Mouse (Mus musculus): Measurements from ENCODE around the gene Sergef. TPM values are rescaled to one million over a fixed set of nuclear protein-coding genes. Genes with fewer than 3 reads are reported as not detected.

Sergef gene
- polyA plus RNA-seq, 1 experiment from 2014 or later: 15.0 TPM

DNA sequence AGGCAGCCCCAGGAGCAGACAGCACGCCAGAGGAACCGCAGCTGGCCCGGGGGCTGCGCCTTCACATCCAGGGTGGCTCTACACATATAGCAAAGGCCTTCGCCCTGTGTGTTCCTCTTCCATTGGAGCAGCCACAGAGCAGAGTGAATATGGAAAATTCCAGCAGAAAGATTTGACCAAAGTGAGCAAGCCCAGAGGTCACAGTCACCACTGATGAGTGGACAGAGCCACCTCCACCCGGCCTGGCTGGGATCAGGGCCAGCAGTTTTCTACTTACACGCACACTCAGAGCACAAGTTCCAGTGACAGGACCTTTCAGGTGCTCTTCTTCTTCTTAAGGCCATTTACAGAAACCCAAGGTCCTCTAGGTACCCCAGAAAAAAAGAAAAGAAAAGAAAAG is 83.9 kb downstream of the Sergef start:
- H3K4me1 ChIP-seq: 0 out of 2 replicates have a peak, but pooled peaks cover 7% of the 10 kb centered on the region
- no peak overlapping the region for H3K27ac ChIP-seq (replicated peaks)
- H3K4me3 ChIP-seq (replicated peaks): no peak overlapping the region
- no peaks in the 10 kb centered on the region for H3K36me3 ChIP-seq
- no peak overlapping the region for H3K9ac ChIP-seq
- no peaks in the 10 kb centered on the region for H3K27me3 ChIP-seq
- H3K9me3 ChIP-seq (replicated peaks): no peaks in the 10 kb centered on the region
- no peak for ATAC-seq (ENCODE audit: insufficient number of reproducible peaks, low FRiP score, low TSS enrichment, low read depth)
- whole genome bisulfite sequencing: 90% methylated on average over 7 of the region's 7 CpGs
- H3K4me2 ChIP-seq (replicated peaks): no peak overlapping the region

DNA sequence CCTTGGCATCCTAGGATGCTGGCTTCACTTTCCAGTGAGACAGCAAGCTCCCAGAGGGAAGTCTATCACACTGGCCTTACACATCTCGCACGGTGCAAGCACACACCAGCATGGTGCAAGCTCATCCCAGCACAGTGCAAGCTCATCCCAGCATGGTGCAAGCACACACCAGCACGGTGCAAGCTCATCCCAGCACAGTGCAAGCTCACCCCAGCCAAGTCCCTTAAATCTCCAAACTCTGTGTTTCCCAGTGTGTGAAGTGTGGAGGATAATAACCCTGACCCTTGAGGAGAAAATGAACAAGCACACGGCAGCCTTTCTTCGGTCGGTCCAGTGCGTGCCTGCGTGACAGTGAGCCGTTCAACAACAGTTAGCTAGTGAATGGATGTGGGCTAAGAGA is 84.8 kb downstream of the Sergef start:
- H3K27me3 ChIP-seq: no peaks in the 10 kb centered on the region
- no peak for ATAC-seq (ENCODE audit: insufficient number of reproducible peaks, low FRiP score, low TSS enrichment, low read depth)
- no peak overlapping the region for H3K4me3 ChIP-seq (replicated peaks)
- H3K4me1 ChIP-seq: 0 out of 2 replicates have a peak, but pooled peaks cover 7% of the 10 kb centered on the region
- no peak overlapping the region for H3K9ac ChIP-seq
- H3K36me3 ChIP-seq: no peaks in the 10 kb centered on the region
- no peak overlapping the region for H3K4me2 ChIP-seq (replicated peaks)
- 89% methylated on average over 9 of the region's 9 CpGs for WGBS
- no peaks in the 10 kb centered on the region for H3K9me3 ChIP-seq (replicated peaks)
- no peak overlapping the region for H3K27ac ChIP-seq (replicated peaks)

DNA sequence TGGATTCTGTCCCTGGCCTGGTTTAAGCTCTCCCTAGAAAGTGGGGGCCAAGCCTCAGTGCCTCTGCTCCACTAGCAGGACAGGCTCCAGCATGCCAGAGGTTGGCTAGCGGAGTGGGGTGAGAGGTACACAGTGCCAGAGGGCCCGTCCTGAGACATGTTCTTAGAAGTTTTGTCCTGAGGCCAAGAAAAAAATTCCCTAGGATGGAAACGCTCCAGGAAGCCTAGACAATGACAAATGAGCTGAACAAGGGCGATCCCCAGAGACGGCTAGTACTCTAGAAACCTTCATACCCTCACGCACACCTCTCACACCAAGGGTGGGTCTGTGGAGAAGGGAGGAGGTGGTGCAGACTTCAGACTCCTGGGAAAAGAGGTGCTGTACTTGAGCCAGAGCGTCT is 85.6 kb downstream of the Sergef start:
- 46% methylated on average over 7 of the region's 7 CpGs for WGBS
- 0 out of 2 replicates have a peak, but pooled peaks cover 7% of the 10 kb centered on the region for H3K4me1 ChIP-seq
- peak; percentile 13; the same call in 1 of the 2 replicates for ATAC-seq (ENCODE audit: insufficient number of reproducible peaks, low FRiP score, low TSS enrichment, low read depth)
- no peaks in the 10 kb centered on the region for H3K36me3 ChIP-seq
- no peak overlapping the region for H3K4me3 ChIP-seq (replicated peaks)
- no peak overlapping the region for H3K4me2 ChIP-seq (replicated peaks)
- no peak overlapping the region for H3K27ac ChIP-seq (replicated peaks)
- no peak overlapping the region for H3K9ac ChIP-seq
- no peaks in the 10 kb centered on the region for H3K27me3 ChIP-seq
- no peaks in the 10 kb centered on the region for H3K9me3 ChIP-seq (replicated peaks)

DNA sequence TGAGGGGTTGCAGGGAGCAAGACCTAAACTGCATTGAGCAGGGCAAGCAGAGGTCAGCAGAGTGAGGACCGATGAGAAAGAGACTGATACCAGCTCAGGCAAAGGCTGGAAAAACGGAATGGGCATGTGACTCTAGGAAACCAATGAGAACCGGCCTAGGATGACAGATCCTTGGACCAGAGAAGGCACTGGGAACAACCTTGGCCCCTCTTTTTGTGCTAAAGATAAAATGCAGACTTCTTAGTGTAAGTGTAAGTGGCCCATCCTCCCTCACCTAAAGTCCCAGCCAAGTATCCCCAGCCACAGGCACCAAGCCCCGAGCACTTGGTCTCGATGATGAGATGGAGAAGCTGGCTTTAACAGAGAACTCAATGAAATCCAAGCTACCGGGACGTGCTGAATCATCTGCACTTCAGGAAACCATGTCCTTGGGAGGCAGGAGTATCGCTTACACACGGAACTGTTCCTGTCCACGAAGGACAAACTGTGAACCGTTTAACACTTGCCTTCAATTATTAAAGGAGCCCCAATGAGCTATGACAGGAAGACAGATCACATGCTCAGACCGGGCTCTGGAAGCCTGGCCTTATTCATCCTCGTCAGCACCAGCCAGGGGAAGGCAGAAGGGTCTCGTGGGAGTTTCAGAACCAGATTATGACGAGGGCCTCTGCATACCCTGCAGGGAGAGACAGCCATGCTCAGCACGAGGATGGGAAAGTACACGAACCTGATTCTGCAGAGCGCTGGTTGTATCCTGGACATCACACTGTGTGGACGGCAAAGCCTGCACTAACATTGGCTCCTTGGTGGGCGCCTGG is 87.5 kb downstream of the Sergef start:
- H3K4me1 ChIP-seq: 0 out of 2 replicates have a peak, but pooled peaks cover 7% of the 10 kb centered on the region
- H3K9me3 ChIP-seq (replicated peaks): no peaks in the 10 kb centered on the region
- no peak overlapping the region for H3K9ac ChIP-seq
- 61% methylated on average over 20 of the region's 20 CpGs for WGBS
- no peak overlapping the region for H3K27ac ChIP-seq (replicated peaks)
- no peak for ATAC-seq (ENCODE audit: insufficient number of reproducible peaks, low FRiP score, low TSS enrichment, low read depth)
- H3K4me3 ChIP-seq (replicated peaks): no peak overlapping the region
- H3K36me3 ChIP-seq: no peaks in the 10 kb centered on the region
- H3K4me2 ChIP-seq (replicated peaks): no peak overlapping the region
- no peaks in the 10 kb centered on the region for H3K27me3 ChIP-seq

DNA sequence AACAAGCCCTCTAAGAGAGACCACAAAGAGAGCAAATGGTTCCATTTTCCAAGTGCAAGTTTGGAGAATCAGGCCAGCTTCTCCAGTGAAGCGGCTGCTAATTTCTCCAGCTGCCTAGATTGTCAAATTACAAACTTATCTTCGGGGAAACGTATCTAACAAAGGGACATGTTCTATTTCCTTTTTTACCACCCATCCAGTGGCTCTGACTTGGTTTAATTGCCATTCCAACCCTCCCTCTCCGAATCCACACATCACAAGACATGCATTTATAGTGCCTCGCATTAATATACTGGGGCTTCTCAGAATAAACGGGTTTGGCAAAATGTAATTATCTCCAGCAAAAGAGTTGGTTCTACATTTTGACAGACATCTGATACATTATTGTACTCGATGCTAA is 88.4 kb downstream of the Sergef start:
- H3K9me3 ChIP-seq (replicated peaks): no peaks in the 10 kb centered on the region
- H3K9ac ChIP-seq: no peak overlapping the region
- WGBS: 79% methylated on average over 7 of the region's 7 CpGs
- H3K27me3 ChIP-seq: no peaks in the 10 kb centered on the region
- H3K4me1 ChIP-seq: 0 out of 2 replicates have a peak, but pooled peaks cover 7% of the 10 kb centered on the region
- H3K4me2 ChIP-seq (replicated peaks): no peak overlapping the region
- H3K36me3 ChIP-seq: no peaks in the 10 kb centered on the region
- no peak overlapping the region for H3K27ac ChIP-seq (replicated peaks)
- H3K4me3 ChIP-seq (replicated peaks): no peak overlapping the region
- no peak for ATAC-seq (ENCODE audit: insufficient number of reproducible peaks, low FRiP score, low TSS enrichment, low read depth)

DNA sequence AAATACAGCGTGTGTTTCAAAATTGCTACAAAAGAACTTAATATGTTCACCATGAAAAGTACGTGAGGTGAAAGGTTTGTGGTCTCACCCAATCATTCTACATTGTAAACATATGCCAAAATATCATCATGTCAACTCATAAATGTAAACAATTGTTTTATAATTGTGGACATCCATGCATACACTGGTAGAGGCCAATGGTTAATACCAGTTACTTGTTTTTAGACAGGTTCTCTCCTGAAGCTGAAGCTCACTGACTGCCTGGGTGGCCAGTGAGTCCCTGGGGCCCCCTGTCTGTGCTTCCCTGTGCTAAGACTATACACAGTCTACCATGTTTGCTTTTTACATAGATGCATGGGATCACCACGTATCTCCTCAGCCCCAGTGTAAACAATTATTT is 91.5 kb downstream of the Sergef start:
- Histone ChIP-seq H3K4me2 (replicated peaks) (no peak overlapping the region), H3K4me3 (replicated peaks) (no peak overlapping the region), H3K36me3 (no peaks in the 10 kb centered on the region), H3K9ac (no peak overlapping the region), H3K9me3 (replicated peaks) (no peaks in the 10 kb centered on the region), H3K4me1 (no peaks in the 10 kb centered on the region), H3K27ac (replicated peaks) (no peak overlapping the region), H3K27me3 (no peaks in the 10 kb centered on the region)
- no peak for ATAC-seq (ENCODE audit: insufficient number of reproducible peaks, low FRiP score, low TSS enrichment, low read depth)
- WGBS: 64% methylated on average over 3 of the region's 3 CpGs

DNA sequence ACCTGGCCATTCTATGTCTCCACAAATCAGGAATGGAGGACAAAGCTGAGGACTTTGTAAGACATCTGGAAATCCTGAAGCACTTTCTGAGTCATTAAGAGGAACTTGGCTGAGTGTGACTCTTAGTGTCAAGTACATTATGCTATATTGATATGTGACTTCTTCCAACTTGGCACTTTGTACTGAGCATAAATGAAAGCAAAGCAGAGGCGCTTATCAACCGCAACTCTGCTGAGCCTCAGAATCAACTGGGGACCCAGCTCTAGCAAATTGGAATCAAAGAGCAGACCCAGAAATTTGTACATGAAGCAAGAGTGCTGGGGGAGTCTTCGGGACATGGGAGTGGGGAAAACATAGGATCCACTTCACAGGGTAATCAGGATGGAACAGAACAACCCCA is 92.0 kb downstream of the Sergef start:
- Histone ChIP-seq H3K4me1 (no peaks in the 10 kb centered on the region), H3K9ac (no peak overlapping the region), H3K36me3 (no peaks in the 10 kb centered on the region), H3K27ac (replicated peaks) (no peak overlapping the region), H3K4me3 (replicated peaks) (no peak overlapping the region), H3K27me3 (no peaks in the 10 kb centered on the region), H3K4me2 (replicated peaks) (no peak overlapping the region), H3K9me3 (replicated peaks) (no peaks in the 10 kb centered on the region)
- no peak for ATAC-seq (ENCODE audit: insufficient number of reproducible peaks, low FRiP score, low TSS enrichment, low read depth)
- WGBS: 83% methylated on average over 3 of the region's 3 CpGs

DNA sequence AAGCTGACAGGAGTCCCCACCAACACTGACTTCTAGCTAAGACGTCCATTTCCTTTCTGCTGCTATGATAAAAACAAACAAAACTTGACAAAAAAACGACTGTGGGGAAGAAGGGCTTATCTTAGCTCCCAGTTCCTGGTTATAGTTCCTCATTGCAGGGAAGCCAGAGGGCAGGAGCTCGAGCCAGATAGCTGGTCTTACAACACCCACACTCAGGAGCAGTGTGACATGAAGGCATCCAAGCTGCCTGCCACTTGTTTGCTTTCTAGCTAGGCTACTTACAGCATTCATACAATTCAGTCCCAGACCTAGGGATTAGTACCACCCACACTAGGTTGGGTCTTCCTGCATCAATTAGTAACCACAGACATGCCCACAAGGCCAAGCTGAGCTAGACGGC is 93.1 kb downstream of the Sergef start:
- Histone ChIP-seq H3K4me3 (replicated peaks) (no peak overlapping the region), H3K9me3 (replicated peaks) (no peaks in the 10 kb centered on the region), H3K4me2 (replicated peaks) (no peak overlapping the region), H3K36me3 (no peaks in the 10 kb centered on the region), H3K9ac (no peak overlapping the region), H3K4me1 (no peaks in the 10 kb centered on the region), H3K27me3 (no peaks in the 10 kb centered on the region), H3K27ac (replicated peaks) (no peak overlapping the region)
- 42% methylated on average over 4 of the region's 4 CpGs for WGBS
- no peak for ATAC-seq (ENCODE audit: insufficient number of reproducible peaks, low FRiP score, low TSS enrichment, low read depth)

DNA sequence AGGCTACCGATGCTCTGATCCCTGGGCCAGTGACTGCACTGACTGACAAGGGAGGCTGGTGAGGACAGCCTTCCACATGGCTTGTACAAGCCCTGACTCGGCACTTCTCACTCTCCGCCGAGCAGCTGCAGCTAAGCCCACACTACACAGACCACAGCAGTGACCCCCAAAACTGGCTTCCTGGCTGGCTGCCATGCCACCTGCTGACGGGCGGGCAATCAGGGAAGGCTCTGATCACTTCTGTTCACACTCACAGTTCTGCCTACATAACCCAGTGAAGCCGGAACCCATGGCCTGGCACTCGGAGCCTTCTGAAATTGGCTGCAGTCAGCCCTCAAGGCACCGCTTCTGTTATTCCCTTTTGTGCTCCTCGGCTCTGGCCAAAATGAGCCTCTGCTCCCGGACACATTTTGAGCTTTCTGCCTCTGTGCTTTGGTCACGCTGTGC is 95.4 kb downstream of the Sergef start:
- Histone ChIP-seq H3K9ac (no peak overlapping the region), H3K27me3 (no peaks in the 10 kb centered on the region), H3K36me3 (no peaks in the 10 kb centered on the region), H3K27ac (replicated peaks) (no peak overlapping the region), H3K4me1 (no peaks in the 10 kb centered on the region), H3K4me3 (replicated peaks) (no peak overlapping the region), H3K4me2 (replicated peaks) (no peak overlapping the region), H3K9me3 (replicated peaks) (no peaks in the 10 kb centered on the region)
- 60% methylated on average over 12 of the region's 12 CpGs for WGBS
- ATAC-seq (ENCODE audit: insufficient number of reproducible peaks, low FRiP score, low TSS enrichment, low read depth): peak; percentile 69; the same call in 1 of the 2 replicates

DNA sequence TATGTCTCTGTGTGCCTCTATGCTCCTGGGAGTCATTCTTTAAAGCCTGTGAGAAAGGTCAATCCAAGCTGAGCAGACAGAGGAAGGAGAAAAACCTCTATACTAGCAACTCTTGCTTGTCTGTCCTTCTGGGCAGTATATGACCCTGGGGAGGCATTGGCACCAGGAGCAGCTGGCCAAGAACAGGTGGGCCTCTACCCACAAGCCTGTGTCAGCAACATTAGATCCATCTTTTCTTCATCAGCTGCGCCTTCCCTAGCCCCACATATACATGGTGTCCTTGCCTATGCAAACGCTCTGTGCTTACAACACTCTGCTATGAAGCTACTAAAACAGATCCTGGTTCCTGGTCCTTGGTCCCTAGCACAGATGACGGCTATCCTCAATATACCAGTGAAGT is 97.5 kb downstream of the Sergef start:
- ATAC-seq (ENCODE audit: insufficient number of reproducible peaks, low FRiP score, low TSS enrichment, low read depth): no peak
- no peaks in the 10 kb centered on the region for H3K27me3 ChIP-seq
- H3K4me3 ChIP-seq (replicated peaks): no peak overlapping the region
- H3K4me2 ChIP-seq (replicated peaks): no peak overlapping the region
- H3K36me3 ChIP-seq: no peaks in the 10 kb centered on the region
- no peak overlapping the region for H3K9ac ChIP-seq
- 88% methylated on average over 3 of the region's 3 CpGs for WGBS
- no peaks in the 10 kb centered on the region for H3K4me1 ChIP-seq
- H3K9me3 ChIP-seq (replicated peaks): no peaks in the 10 kb centered on the region
- no peak overlapping the region for H3K27ac ChIP-seq (replicated peaks)

DNA sequence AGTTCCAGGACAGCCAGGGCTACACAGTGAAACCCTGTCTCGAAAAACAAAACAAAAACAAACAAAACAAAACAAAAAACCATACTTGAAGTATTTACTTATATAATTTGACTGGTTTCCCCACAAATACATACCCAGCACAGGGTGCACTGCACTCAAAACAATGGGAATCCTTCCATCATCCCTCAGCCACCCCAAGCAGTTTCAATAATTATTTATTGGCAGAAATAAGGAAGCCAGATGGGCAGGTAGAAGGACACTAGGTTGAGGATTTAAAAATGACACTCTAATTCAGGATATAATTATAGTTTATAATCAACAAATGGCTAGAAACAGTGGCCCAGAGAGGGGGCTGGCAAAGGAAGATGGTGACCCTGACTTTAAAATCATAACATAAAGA is 99.0 kb downstream of the Sergef start:
- Histone ChIP-seq H3K4me3 (replicated peaks) (no peak overlapping the region), H3K27ac (replicated peaks) (no peak overlapping the region), H3K4me1 (peaks cover under 1% of the 10 kb centered on the region; the same call in 1 of the 2 replicates), H3K4me2 (replicated peaks) (no peak overlapping the region), H3K27me3 (no peaks in the 10 kb centered on the region), H3K9ac (no peak overlapping the region), H3K36me3 (no peaks in the 10 kb centered on the region), H3K9me3 (replicated peaks) (no peaks in the 10 kb centered on the region)
- 73% methylated on average over 1 of the region's 1 CpGs for WGBS
- ATAC-seq (ENCODE audit: insufficient number of reproducible peaks, low FRiP score, low TSS enrichment, low read depth): no peak

Measured in embryonic facial prominence, embryonic 15.5 days (tissue).